Mouse (Mus musculus) mature B cell (primary cell): ENCODE results near the gene Cyth4.

ENCODE experiments used
- in situ Hi-C: fragments of 300-500 bp; cut with MboI; formaldehyde crosslinking; loops from 2 replicates; pipeline ENCODE4 v1.14.3; 2019

The Cyth4 gene

DNA sequence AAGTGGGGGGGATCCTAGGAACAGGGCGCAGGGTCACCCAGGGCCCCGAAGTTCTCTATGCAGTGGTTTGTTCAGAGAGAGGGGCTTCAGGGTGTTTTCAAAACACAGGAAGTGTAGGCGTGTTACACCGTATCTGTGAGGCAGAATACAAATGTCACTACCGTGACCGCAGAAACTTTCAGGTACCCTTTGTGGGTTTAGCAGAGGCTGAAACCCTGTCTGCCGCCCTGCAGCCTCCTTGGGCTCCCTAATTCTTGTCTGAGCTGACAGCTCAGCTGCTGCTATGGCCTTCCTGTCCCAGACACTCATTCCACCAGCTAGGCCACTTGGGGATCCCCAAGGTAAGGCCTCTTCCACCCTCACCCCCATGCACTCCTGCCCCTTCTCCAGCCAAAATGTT is 17.7 kb downstream of the Cyth4 start:
- in situ Hi-C loops, result no loop called here

DNA sequence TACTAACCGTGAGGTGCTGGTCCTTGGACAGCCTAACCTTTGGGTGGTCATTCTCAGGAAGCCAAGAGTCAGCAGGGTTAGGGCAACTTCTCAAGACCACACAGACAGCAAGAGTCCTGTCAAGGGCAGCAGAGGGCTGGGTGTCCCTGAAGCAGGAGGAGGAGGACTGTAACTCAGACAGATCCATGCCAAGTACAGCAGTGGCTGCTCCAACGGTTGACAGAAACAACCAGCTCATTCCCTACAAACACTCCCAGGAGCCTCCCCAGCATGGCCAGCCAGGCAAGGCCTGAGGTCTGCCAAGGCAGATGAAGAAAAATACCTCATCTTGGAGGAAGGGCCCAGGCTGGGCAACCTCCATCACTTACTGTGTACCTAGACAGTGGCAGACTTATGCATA is 20.1 kb downstream of the Cyth4 start:
- in situ Hi-C loops, result no loop called here

DNA sequence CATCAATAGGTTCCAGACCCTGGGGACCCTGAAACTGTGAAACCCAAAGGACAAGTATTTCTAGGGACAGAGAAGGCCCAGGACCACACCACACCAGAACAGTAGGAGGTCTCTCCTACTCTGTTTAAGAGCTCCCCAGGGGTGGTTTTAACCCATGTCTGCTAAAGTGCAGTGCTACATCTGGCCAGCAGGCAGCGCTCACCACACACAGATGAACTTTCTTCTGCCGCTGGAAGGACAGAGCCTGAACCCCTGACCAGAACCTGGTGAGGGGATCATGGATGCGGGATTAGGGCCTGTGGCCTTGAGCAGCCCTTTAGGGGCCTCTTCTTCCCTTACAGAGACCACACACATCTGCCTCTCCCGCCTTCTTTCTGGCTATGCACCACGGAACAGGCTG is 26.6 kb downstream of the Cyth4 start:
- in situ Hi-C loops, result no loop called here

DNA sequence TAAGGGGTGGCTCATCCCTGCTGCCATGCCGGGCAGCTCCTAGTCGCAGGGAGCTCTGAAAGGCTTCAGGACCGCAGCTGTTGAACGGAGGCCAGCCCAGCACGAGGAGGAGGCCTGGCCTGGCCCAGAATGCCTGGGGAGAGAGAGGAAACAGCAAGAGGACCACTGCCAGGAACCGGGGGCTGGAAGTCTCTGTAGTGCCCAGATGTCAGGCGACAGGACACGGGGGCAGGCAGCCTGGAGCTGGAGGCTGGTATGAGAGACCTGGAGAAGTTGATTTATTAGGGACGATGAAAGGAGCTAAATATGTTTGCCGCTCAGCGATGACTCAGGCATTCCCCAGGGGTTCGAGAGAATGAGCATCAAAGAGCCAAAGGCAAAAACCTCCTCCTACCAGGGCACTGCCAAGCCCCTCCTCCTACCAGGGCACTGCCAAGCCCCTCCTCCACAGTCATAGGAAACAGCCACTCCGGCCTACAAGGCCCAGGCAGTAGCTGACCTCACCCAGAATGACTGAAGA is 27.6 kb downstream of the Cyth4 start:
- in situ Hi-C loops, result no loop called here

DNA sequence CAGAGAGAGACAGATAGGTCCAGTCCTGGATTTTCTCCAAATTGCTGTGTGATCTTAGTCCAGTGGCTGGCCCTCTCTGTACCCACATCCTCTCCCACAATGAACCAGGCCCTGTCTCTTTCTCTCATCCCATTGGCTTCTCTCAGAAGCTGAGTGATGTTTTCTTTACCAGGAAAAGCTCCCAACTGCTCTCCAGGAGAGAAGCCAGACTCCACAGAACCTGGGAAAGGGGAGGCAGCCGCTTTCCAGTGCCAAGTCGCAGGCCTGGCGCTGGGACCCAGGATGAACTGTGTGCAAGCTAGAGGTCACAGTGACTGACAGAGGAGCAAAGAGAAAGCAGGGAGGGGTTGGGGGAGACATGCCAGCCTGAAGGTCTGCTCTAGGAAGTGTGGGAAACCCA is 28.1 kb downstream of the Cyth4 start:
- in situ Hi-C loops, result no loop called here

DNA sequence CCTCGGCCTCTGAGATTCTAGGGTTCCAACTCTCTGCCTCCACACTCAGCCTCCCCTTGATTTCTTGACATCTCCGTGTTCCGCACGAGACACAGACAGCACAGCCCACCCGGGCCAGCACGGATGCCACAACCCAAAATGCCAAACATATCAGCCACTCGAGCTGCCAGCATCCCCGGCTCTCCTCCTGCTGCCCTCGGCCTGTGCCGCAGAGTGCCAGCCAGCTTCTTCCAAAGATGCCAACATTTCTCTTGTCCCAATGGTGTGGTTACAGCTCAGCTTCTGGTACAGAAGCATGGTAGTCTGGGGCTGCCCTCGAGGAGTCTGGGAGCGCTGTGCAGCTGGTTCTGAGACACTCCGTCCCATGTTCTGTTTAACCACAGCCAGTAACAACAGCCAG is 29.4 kb downstream of the Cyth4 start:
- in situ Hi-C loops, result no loop called here

DNA sequence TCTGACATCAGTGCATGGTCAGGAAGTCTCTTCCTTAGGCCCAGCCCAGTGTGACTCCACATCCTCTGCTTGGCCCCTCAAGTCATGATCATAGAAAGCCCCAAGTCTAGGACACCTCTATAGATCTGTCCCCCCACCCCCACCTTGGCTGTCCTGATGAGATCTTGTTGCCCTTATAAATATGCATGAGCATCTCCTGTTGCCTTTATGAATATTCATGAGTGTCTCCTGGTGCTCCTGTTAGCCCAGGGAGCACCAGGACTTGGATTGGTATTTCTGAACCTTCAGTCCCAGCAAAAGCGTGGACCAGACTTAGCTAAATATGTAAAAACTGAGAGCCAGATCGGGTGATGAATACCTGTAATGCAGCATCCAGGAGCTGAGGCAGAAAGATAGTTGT is 35.5 kb downstream of the Cyth4 start:
- in situ Hi-C loops, result no loop called here

DNA sequence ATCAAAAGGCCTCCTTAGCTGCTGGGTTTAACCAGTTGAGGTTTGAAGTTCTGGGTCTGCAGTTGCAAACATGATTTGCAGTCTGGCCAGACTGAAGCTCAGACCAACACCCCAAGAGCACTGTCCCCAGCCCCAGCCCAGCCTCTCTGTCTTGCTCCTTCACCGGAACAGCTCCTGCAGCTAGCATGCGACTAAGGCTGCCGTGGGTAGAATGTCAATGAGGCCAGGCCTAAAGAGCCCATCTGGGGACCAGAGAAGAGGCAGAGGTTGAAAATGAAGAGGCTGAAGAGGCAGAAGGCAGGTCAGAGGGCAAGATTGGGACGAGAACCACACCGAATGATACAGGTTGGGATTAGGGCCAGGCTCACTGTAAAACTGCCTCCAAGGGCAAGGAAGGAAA is 36.6 kb downstream of the Cyth4 start:
- in situ Hi-C loops, result no loop called here

DNA sequence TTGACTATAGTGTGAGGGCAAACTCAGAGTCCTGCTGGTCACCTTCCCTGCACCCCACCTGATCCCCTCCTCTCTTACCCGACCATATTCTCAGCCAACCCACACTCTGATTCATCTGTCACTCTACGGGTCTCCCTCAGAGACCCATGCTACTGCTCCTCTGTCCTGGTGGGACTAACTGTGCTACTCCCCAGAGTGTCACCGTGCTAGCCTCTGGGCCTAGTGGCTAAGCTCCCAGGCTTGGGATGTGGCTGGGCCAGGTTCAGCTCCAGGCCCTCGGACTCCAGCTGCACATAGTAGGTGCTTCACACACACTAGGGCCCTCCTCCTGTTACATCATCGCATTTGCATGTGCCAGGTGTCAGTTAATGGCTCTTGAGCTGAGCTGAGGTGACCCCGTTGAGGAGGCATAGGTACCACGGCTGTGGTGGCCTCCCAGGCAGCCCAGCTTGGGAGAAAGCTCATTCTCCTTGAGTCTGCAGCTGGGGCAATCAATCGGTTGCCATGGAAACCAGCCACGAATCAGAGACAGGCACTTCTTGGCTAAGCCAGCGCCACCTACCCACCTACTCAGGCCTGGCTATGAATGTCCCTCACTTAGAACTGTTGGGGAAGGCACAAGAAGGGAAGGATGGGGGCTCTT is 37.4 kb downstream of the Cyth4 start:
- in situ Hi-C loops, result no loop called here

DNA sequence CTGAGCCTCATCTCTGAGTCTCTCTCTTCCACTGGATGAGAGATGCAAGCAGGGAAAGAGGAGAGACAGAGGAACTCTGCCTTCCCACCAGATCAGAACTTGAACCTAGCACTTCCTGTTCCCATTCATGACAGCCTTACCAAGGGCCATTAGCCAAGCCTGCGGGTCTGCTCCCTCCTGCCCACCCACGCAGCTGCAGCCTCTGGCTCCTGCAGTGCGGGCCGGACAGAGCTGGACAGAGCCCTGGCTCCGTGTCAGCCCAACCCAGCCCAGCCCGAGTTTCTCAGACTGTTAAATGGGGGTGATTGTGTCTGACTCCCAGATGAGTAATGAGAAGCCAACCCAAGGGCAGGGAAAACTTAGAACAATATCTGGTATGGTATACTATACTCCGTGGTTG is 38.4 kb downstream of the Cyth4 start:
- in situ Hi-C loops, result no loop called here

DNA sequence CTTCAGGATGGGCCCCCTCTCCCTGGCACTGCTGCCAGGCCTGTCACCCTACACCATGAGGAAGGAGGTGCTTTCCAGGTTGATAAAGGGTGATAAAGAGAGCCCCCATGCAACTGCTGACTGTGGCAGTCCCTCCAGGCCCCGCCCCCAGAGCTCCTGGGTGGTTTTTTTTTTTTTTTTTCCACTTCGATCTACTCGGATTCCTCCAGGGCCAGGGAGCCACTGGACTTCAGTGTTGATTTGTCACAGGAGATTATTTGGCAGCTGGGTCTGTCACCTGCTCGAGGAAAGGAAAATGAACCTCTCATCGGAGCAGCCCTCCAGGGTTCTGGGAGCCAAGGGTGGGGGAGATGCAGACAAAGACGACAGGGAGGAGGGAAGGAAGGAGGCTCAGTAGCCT is 46.8 kb downstream of the Cyth4 start:
- in situ Hi-C loops, result no loop called here

DNA sequence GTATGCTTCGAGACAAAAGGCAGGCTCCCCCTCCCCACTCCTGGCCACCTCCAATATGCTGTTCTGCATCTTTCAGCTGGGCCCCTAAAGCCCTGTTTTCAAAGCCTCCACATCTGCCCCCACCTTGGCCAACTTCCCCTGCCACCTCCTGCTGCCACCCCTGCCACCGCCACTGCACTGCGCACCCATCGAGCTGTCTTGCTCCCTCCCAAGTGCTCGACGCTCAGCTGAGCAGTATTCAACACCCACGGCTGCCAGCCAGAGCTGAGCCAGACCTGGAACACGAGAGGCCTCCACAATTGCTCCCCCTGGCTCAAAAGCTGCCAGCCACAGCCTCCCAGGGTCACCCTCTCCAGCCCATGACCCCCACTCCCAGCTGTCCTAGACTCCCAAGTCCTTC is 47.8 kb downstream of the Cyth4 start:
- in situ Hi-C loops, result no loop called here

DNA sequence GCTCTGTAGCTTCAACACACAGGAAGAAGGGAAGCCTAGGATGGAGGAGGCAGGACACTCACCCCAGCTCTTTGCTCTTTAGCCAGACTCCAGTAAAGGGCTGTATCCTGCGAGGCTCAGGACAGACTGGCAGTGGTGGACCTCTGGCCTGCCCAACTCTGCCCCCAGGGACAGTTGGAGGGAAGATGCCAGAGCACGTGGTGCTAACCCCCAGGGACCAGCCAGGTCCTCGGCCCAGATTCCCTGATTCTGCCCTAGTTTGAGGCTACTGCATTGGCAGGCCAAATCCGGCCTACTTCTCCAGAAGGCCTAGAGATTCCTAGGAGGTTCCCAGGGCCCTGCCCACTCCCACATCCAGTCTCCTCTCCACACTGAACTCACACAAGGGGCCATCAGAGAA is 50.9 kb downstream of the Cyth4 start:
- in situ Hi-C loops, result no loop called here

DNA sequence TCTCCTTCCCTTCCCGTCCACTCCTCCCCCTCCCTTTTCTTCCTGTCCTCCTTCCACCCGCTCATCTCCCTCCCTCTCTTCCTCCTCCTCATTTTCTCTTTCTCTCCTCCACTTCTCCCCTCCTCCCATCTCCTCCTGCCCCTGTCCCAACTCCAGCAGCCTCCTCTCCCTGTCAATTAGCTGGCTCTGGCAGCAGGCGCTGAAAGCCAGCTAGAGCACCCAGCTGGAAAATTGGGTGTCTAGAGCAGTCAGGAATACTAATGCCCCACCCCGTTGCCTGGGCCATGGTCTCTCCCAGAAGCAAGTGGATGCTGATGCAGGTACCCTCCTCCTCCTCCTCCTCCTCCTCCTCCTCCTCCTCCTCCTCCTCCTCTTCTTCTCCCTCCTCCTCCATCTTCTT is 54.3 kb downstream of the Cyth4 start:
- in situ Hi-C loops, result no loop called here

DNA sequence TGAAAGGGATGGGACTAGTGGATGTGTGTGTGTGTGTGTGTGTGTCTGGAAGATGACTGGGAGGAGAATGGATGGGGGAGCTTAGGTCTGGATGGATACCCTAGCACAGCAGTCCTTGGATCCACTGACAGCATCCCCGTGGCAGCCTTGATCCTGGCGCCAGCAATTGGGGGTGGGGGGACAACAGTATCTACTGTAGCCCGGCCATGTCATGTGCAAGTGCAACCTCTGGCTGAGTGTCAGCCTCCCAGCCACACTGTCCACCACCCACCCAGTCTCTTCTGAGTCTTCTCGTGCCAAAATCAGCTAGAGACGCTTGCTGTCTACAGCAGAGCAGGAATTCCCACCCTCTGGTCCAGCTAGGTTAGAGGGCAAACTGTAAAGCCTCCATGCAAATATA is 67.4 kb downstream of the Cyth4 start:
- in situ Hi-C loops, result no loop called here

DNA sequence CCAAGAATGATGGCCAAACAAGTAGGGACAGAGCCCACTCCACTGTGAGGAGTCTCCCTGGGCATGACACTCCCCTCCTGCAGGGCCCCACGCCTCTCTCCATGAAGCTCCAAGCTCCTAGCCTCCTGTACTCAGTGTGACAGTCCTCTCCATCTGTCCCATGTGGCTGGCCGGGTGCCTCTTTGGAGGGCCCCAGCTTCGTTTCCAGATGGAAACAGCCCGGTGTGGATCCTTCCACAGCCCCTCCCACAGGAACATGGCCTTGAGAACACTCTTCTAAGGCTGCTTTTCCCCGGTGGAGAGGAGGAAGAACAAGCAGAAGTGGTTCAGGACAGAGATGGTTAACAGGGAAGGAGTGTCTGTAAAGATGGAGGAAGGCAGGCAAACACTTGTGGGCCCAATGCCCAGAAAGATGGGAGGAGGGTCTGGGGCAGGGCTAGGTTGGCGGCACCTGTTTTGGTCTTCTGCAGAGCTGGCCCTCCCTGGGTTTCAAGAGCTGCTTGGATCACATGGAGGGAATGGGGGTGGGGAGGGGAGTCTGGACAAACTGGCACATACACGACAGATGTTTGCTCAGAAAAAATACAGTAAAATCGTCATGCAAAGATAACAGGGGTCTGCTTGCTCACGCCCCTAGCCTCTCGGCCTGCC is 72.5 kb downstream of the Cyth4 start:
- in situ Hi-C loops, result no loop called here

DNA sequence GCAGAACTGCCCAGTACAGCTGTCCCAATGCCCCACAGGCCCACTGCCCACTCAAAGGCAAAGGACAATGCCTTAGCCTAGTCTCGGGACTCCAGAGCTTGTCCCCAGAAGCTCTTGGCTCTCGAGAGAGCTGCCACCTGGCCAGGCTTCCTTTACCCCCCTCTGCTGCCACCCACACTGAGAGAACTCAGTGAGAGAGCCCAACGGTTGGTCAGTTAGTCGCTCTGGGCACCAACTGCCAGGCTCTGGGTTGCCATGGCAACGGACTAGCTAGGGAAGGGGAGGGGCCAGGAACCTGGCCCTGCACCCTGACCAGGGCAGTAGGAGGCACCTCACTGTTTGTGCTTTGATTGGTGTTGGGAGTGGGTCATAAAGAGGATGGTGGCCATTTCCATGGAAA is 73.5 kb downstream of the Cyth4 start:
- in situ Hi-C loops, result no loop called here
